Mouse (Mus musculus): ENCODE results near the gene Iqsec1.

- no peak for TF ChIP-seq CTCF (IDR thresholded peaks at IDR 0.05; ENCODE audit: extremely low read depth, insufficient read depth, insufficient read length, insufficient replicate concordance)
- TF ChIP-seq POLR2A (IDR thresholded peaks at IDR 0.05; ENCODE audit: low read depth, low read length), result no peak
Measured at GRCm38 (mm10) chr6:90839972-90840371, 148.5 kb downstream of the Iqsec1 start.

All from spleen, adult 2 months (tissue).